Mouse (Mus musculus) induced T-regulatory cell, adult 2 months (primary cell): ENCODE measurements around the gene Cdh3.
"Not testable (repeated sequence)": the region's sequence is repeated elsewhere in the genome, so short reads cannot be mapped to it uniquely, and the experiment has no call there.

ENCODE experiments used
- DNase-seq: peaks from one replicate; pipeline ENCODE4 v3.0.0-alpha.2; 2012; ENCODE audit warnings: low read depth

Gene Cdh3

DNA sequence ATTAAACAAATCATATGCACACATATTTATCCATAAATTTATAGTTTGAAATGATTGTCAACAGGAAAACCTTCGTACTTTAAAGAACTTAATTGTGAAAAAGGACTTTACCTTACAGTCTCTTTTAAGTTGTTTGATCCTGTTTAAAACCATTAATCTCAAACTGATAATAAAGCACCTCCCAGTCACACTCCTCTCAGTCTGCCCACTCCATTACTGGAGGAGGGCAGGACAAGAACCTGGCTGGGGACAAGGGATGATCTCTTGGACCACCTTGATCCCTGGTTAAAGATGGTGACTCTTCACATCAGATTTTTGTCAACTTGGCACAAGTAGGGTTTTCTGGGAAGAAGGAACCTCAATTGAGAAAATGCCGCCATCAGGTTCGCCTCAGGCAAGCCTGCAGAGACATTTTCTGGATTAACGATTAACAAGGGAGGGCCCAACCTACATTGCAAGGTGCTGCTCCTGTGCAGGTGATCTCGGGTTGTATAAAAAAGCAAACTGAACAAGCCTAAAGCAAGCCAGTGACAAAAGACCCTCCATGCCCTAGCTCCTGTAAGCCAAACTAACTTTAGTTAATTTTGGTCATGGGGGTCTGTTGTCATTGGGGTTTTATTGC is 61.0 kb downstream of the Cdh3 start:
- DNase-seq = no peak

- DNase-seq = not testable (repeated sequence)
Measured at GRCm38 (mm10) chr8:106572175-106572574, 61.5 kb downstream of the Cdh3 start.

DNA sequence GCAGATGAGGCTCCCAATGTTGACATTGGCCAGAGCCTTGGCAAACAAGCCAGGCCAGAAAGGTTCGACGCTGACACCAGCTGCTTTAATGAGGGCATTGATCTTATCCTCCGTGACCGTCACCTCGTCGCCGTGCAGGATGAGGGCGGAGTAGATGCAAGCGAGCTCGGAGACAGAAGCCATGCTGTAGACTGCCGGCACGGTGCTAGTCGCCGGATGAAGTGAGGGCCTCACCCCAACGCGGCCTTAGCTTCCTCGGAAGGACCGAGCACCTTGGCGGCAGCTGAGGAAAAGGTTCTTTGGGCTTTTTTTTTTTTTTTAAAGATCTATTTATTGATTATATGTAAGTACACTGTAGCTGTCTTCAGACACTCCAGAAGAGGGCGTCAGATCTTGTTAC is 62.5 kb downstream of the Cdh3 start, which contains the start of gene Gm10073:
Gm10073 (minus strand) TSS at position 294 of the 400 bp plus-strand sequence.
- DNase-seq = not testable (repeated sequence)

GRCm38 (mm10) chr8:106574283-106574682 is 63.6 kb downstream of the Cdh3 start:
- no peak for DNase-seq

DNA sequence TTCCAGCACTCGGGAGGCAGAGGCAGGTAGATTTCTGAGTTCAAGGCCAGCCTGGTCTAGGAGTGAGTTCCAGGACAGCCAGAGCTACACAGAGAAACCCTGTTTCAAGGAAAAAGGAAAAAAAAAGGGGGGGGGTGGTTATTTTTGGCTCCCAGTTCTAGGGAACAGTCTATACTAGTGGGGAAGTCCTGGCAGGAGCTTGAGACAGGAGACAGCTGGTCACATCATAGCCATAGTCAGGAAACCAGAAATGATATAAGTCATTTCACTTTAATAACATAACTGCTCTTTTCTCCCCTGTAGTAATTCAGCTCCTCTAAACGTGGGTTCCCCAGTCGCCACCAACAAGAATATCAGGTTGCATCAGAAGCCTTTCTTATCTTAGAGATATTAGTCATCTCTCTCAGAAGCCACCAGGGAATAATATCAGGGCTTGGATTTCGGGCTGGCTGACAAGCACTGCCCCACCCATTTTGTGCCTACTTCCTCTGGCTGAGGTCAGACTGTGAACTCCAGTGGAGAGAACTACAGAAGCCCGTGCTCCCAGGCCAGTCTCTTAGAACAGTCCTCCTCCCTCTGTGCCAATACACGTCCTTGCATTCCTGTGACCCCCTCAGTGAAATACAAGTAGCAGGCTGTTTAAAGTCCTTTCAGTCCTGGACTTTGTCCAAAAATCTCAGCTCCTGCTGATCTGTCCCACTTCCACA is 66.3 kb downstream of the Cdh3 start:
- no peak for DNase-seq

DNA sequence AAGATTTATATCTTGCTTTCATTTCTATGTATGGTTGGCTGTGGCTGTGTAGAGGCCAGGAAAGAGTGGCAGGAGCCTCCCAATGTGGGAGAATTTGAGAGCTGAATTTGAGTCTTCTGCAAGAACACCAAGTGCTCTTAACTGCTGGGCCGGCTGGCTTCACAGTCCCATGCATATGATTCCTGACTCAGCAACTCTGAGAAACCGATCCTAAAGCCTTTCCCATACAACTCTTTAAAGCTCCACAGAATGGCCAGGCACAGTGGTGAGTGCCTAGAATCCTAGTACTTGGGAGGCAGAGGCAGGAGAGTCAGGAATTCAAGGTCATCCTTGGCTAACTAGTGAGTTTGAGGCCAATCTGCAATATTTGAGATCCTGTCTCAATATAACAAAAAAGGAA is 68.8 kb downstream of the Cdh3 start:
- no peak for DNase-seq

DNA sequence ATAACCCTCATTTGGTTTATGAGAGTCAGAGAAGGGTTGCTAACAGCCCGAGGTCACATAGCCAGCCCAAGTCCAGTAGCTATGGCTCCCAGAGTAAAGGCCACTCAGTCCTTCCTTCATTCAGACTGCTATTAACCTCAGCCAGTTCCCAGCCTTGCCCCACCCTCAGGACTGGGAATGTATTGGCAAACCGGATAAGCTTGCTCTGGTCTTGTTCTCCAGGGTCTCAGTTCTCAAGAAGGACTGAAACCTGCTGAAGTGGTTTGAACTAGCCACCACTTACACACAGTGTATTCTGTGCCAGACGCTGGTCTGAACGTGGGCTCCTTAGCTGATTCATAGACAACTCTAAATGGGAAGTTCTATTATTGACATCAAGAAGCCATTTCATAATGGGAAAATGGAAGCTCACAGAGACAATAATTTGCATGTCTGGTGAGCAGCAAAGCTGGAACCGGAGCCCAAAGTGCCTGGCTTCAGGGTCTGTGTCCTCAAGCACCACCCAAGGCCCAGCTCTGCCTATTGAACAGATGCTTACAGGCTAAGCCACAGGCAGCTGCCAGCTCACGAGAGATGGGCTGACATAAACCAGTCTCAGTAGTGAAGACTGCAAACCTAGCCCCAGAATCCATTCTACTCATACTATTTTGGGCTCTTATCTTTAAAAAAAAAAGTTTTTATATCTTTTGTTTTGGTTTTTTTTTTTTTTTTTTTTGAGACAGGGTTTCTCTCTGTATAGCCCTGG is 70.8 kb downstream of the Cdh3 start:
- DNase-seq = no peak

DNA sequence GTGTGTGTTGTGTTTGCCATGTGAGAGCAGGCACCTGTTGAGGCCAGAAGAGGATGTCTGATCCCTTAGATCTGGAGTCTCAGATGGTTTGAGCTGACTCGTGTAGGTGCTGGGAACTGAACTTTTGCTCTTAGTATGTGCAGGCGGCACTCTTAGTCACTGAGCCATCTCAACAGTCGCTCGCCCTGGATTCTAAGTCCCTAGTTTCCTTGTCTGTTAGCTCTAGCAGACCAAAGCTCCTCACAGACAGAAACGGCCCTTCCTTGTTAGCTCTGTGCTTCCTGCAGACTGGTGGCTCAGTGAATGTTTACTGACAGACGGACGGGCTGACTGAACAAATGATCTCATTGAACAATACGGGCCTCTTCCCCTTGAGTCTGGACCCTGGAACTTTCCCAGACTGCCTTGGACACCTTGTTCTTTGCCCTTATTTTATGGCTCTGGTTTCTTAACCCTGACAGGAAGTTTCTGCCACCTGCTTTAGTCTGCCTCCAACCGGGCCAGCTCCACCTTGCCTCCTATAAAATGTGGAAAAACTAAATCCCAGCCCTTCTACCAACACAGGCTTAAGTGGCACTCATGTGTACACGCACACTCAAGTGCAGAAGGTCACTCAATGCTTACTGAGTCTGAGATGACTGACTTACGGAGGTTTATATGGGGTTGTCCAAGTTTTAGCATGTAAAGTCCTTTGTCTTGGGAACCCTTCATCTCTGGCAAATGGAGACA is 74.4 kb downstream of the Cdh3 start:
- no peak for DNase-seq

DNA sequence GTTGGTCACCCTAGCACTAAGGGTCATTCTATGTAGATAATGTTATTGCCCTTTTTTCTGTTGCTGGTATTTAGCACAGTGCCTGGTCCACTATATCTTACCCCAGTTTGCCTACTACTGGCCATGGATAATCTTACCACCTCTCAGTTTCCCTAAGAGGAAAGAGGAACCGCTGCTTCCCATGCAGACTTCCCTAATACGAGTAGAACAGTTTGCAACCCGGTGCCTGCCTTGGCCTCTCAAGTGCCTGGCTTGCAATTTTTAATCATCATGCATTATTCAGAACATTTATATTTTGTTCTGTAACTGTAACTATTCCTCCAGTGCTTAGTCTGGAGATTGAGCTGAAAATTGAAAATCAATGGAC is 75.0 kb downstream of the Cdh3 start:
- no peak for DNase-seq

- no peak for DNase-seq
Measured at GRCm38 (mm10) chr8:106586896-106587295, 76.2 kb downstream of the Cdh3 start.

GRCm38 (mm10) chr8:106588443-106589431 is 78.0 kb downstream of the Cdh3 start:
- DNase-seq = no peak

DNA sequence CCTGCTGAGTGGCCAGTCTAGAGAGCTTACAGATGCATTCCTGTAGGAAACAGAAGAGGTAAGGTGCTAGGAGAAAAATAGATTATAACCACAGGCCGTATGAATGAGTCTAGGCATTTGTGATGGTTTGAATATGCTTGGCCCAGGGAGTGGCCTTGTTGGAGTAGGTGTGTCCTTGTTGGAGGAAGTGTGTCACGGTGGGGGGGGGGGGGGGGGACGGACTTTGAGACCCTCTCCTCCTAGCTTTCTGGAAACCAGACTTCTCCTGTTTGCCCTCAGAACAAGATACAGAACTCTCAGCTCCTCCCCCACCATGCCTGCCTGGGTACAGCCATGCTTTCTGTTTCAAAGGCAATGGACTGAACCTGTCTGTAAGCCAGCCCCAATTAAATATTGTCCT is 81.8 kb downstream of the Cdh3 start:
- no peak for DNase-seq

DNA sequence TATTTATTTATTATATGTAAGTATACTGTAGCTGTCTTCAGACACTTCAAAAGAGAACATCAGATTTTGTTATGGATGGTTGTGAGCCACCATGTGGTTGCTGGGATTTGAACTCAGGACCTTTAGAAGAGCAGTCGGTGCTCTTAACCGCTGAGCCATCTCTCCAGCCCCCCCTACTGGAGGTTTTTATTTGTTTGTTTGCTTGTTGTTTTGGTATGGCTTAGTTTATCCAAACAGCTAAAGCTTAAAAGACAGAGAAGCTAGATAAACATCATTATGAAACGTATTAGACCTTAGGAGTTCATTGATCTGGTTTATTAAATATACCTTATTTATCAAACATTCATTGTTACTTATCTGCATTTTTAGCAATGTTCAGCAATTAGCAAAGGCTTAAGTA is 84.9 kb downstream of the Cdh3 start:
- peak; percentile 36 for DNase-seq

GRCm38 (mm10) chr8:106597067-106597466 is 86.4 kb downstream of the Cdh3 start:
- no peak for DNase-seq

DNA sequence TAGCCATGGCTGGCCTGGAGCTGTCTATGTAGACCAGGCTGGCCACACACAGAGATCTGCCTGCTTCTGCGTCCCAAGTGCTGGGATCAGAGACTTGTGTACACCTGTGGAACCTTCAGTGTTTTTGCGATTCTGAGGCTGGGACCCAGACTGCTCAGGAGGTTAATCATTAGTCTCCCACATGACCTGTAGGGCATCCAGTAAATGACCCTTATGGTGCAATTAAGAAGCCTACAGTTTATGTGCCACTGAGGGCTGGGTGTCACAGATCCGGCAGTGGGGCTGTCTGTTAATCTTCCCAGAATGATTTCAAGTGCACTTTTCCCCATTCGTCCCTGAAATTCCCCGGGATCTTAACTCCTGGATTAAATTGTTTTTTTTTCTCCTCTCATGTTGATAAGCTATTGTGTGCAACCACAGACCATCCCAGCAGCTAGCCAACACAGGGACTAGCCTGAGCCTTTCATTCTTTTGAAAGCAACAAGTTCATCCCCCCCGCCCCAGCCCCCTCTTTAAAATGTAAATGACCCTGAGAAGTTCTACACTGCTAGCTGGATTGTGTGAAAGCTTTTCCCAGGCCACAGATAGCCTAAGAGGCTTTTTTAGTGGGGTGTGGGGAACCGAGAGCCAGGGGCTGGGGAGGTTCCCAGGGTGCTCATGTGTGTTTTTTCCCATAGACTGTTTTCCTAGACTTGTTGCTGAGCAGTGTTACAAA is 88.7 kb downstream of the Cdh3 start:
- DNase-seq = no peak

GRCm38 (mm10) chr8:106603131-106603819 is 92.6 kb downstream of the Cdh3 start, which contains the start of gene Cdh1:
TSS of gene Cdh1 (plus strand) at chr8:106603351.
- DNase-seq = peak; percentile 42

DNA sequence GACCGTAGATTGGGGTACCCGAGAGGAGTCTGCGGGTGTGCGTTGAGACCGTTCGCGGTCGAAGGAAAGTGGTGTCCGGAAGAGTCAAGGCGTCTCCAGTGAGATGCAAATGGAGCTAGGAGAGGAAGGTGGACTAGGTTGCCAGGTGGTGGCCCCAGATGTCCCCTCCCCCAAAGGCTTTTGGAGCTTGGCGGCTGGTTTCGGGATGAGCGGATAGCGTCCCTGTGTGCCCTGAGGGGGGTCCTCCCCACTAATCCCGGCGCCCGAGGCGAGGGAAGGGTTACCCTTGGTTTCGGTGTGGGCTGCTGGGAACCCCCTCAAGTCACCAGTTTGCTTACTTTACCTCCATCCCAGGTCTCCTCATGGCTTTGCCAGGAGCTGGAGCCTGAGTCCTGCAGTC is 93.2 kb downstream of the Cdh3 start:
- no peak for DNase-seq

DNA sequence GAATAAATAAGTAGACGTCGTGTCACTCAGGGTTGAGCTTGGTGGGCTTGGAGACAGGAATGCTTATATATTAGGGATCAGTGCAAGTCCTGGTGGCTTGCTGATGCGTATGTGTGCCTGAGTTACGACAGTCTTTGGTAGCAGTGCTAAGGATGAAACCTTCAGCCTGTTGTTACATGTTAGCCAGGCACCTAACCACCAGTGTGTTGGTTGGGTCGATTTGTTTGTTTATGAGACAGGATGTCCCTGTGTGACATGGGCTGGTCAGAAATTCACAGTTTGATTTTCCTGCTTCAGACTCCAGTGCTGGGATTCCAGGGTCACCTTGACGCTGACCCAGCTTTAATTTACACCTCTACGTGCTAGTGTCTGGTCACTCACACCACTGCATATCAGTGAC is 95.0 kb downstream of the Cdh3 start:
- no peak for DNase-seq

- DNase-seq = no peak
Measured at GRCm38 (mm10) chr8:106606121-106606520, 95.4 kb downstream of the Cdh3 start.

DNA sequence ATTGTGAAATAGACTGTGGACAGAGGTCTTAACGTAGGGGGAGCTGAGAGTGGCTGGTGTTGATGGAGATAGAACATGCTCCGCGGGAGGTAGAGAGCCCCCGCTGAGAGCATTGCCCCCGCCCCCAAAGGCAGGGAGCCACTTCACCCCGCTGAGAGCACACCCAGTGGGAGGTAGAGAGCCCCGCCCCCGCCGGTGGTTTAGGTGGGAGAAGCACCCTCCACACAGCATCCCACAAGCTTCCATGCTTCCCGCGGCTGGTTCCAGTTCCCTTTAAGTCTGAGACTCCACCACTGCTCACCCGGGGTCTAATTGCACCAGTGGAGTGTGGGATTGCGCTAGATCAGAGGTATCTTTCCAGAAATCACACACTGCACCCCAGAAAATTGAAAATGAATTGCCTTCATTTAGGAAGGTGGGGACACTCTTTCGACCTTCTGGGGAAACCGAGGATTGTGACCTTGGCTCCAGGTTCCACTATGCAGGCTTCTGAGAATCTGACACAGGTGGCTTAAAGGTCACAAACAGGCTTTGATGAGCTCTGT is 96.0 kb downstream of the Cdh3 start:
- no peak for DNase-seq
